In the genomic region with DNA sequence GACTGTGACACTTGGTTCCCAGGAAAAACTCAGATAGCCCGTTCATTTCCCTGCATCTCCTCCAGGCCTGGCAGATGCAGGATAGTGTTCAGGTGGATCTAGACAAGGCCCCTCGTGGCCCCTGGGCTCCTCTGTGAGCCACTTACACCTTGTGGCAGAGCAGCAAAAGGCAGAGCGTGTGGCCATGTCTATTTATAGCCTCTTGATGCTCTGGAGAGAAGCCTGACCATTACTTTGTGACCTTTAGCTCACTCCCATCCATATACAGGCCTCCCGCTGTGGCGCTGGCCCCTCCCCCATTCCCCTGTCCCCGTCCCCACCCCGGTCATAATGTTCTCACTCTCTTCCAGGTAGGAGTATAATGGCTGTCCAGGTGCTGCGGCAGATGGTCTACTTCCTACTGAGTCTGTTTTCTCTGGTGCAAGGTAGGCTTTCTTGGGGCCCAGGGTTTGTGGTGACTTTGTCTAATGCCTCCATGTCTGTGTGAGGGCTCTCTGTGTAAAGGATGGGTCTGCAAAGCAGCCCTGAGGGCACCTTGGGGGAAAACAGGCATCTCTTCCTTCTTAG, we compare ENCODE assay signal across 10 mouse cellular contexts. TPM values are rescaled to one million over a fixed set of nuclear protein-coding genes. Genes with fewer than 3 reads are reported as not detected.
DNase-seq lines count a peak whose midpoint lies in the region; ATAC-seq and TF ChIP-seq lines count a peak whose summit lies in the region.
"Had no signal": no experiment of that assay in that cellular context is flagged by ENCODE, and none has a peak within 500 bp of the region (broad histone marks: within the 10 kb centered on the region; RNA-seq: fewer than 3 reads in every experiment).

No protein-coding gene starts in this region.

- no peaks in the 10 kb centered on the region for H3K27me3 ChIP-seq in heart, embryonic 14.5 days (ENCODE audit: control insufficient read depth, insufficient read depth, low read length)
- H3K27me3 ChIP-seq in E14TG2a.4 (ENCODE audit: insufficient read depth, low read length): no peaks in the 10 kb centered on the region
- H3K27me3 ChIP-seq in forebrain, embryonic 12.5 days: no peaks in the 10 kb centered on the region
- no peaks in the 10 kb centered on the region for H3K27me3 ChIP-seq in intestine, embryonic 16.5 days (replicated peaks; ENCODE audit: control insufficient read depth, insufficient read depth, low read length)

- TF ChIP-seq CTCF in E14TG2a.4 (conservative IDR thresholded peaks at IDR 0.05; ENCODE audit: low read length): no peak

- WGBS in heart, embryonic 14.5 days: 19% methylated on average over 8 of the region's 8 CpGs
- WGBS in forebrain, embryonic 12.5 days: 68% methylated on average over 8 of the region's 8 CpGs
- 34% methylated on average over 8 of the region's 8 CpGs for WGBS in intestine, embryonic 16.5 days

- intact Hi-C loops in heart, postnatal 14 days (cut with DNase I): loop anchor here (5.0 kb wide), 2 partner anchors 125 to 200 kb away; partner anchors contain the start of genes Dok4 and Kifc3

- no peak overlapping the region for H3K4me3 ChIP-seq in heart, embryonic 14.5 days (ENCODE audit: control insufficient read depth in 1 of 2, insufficient read depth in 1 of 2, low read depth in 1 of 2, low read length in 2 of 2)
- H3K4me3 ChIP-seq in E14TG2a.4 (replicated peaks; ENCODE audit: low read length): peak overlapping the region; percentile 13; the same call in 1 of the 2 replicates
- H3K4me3 ChIP-seq in forebrain, embryonic 12.5 days (replicated peaks): no peak overlapping the region
- H3K4me3 ChIP-seq in intestine, embryonic 16.5 days (ENCODE audit: low read length): no peak overlapping the region

- peak overlapping the region; percentile 4 to 31; a peak in 3 of 4 replicates for H3K27ac ChIP-seq in heart, embryonic 14.5 days (replicated peaks in 1 of 2; ENCODE audit: control insufficient read depth in 1 of 2, insufficient read depth in 1 of 2, low read depth in 2 of 2, low read length in 2 of 2)
- H3K27ac ChIP-seq in forebrain, embryonic 12.5 days: no peak overlapping the region
- peak overlapping the region; percentile 38; the same call in 1 of the 2 replicates for H3K27ac ChIP-seq in intestine, embryonic 16.5 days (ENCODE audit: low read length)

- peaks cover 24 to 25% of the 10 kb centered on the region in 2 experiments for H3K4me1 ChIP-seq in heart, embryonic 14.5 days (ENCODE audit: control insufficient read depth in 2 of 2, insufficient read depth in 2 of 2, low read length in 2 of 2)
- H3K4me1 ChIP-seq in E14TG2a.4 (replicated peaks; ENCODE audit: low read depth, low read length): peaks cover 52% of the 10 kb centered on the region
- H3K4me1 ChIP-seq in forebrain, embryonic 12.5 days: peaks cover 52% of the 10 kb centered on the region
- peaks cover 26% of the 10 kb centered on the region for H3K4me1 ChIP-seq in intestine, embryonic 16.5 days (ENCODE audit: control insufficient read depth, insufficient read depth, low read length)

- no peaks in the 10 kb centered on the region for H3K36me3 ChIP-seq in heart, embryonic 14.5 days (ENCODE audit: control insufficient read depth, insufficient read depth, low read length)
- H3K36me3 ChIP-seq in E14TG2a.4 (ENCODE audit: insufficient read depth, low read length): no peaks in the 10 kb centered on the region
- peaks cover 54% of the 10 kb centered on the region for H3K36me3 ChIP-seq in forebrain, embryonic 12.5 days (replicated peaks)
- no peaks in the 10 kb centered on the region for H3K36me3 ChIP-seq in intestine, embryonic 16.5 days (ENCODE audit: control insufficient read depth, insufficient read depth, low read length)

- no peaks in the 10 kb centered on the region for H3K9me3 ChIP-seq in heart, embryonic 14.5 days (ENCODE audit: control insufficient read depth, low read length)
- no peaks in the 10 kb centered on the region for H3K9me3 ChIP-seq in E14TG2a.4 (ENCODE audit: low read length)
- no peaks in the 10 kb centered on the region for H3K9me3 ChIP-seq in forebrain, embryonic 12.5 days
- H3K9me3 ChIP-seq in intestine, embryonic 16.5 days (ENCODE audit: control insufficient read depth, low read length): no peaks in the 10 kb centered on the region

- peak overlapping the region; percentile 34 for H3K4me2 ChIP-seq in heart, embryonic 14.5 days (ENCODE audit: low read length)
- peak overlapping the region; percentile 15; the same call in 1 of the 2 replicates for H3K4me2 ChIP-seq in forebrain, embryonic 12.5 days
- H3K4me2 ChIP-seq in intestine, embryonic 16.5 days (ENCODE audit: low read depth, low read length): no peak overlapping the region

- DNase-seq in heart, postnatal 14 days: no peak
- DNase-seq in urinary bladder, adult 2 months (ENCODE audit: low spot score): no peak
- no peak for DNase-seq in thymus, postnatal 10 days (ENCODE audit: low spot score in 2 of 2)

- ATAC-seq in heart, embryonic 14.5 days (ENCODE audit: insufficient number of reproducible peaks, insufficient read depth, low FRiP score, low read depth): peak; percentile 40; the same call in 1 of the 2 replicates
- ATAC-seq in forebrain, embryonic 12.5 days (ENCODE audit: low FRiP score): no peak
- peak; percentile 22; the same call in 1 of the 2 replicates for ATAC-seq in intestine, embryonic 16.5 days
- ATAC-seq in inflammation-experienced regulatory T-cells, adult 6 months: no peak

- H3K9ac ChIP-seq in heart, embryonic 14.5 days (ENCODE audit: low read length): no peak overlapping the region
- H3K9ac ChIP-seq in forebrain, embryonic 12.5 days: no peak overlapping the region
- 0 out of 2 replicates have a peak overlapping the region, but pooled peaks have one; percentile 39 for H3K9ac ChIP-seq in intestine, embryonic 16.5 days (ENCODE audit: low read depth, low read length)

RNA-seq across cellular contexts. Expression of gene Adgrg3, which starts 15.3 kb away (rescaled TPM):
- polyA plus RNA-seq in heart, embryonic 14.5 days (2014; fragmentation: Nextera tagmentation; extraction: Ambion mirVana): 3.4 and 3.7 TPM in 2 replicates
- 1 to 10 TPM; 1.5 TPM for total RNA-seq in heart, postnatal 14 days (2021)
- polyA plus RNA-seq in forebrain, embryonic 12.5 days (2016; fragmentation: Nextera tagmentation; extraction: Ambion mirVana): 1.7 and 2.4 TPM in 2 replicates
- polyA plus RNA-seq in intestine, embryonic 16.5 days (2015; fragmentation: Nextera tagmentation; extraction: Ambion mirVana): 3.0 and 3.6 TPM in 2 replicates
- 4.9 and 6.3 TPM in 2 replicates for polyA plus RNA-seq in urinary bladder, adult 2 months (2012; rRNA removed)
- under 1 TPM in 2 of 3 experiments, not detected in 1; 0.24 to 0.26 TPM for polyA plus RNA-seq in inflammation-experienced regulatory T-cells, adult 6 months (2017; shearing (Covaris generic))
- total RNA-seq: MEL had no signal

RNA-seq across cellular contexts. Expression of gene Adgrg1, which starts 27.6 kb away (rescaled TPM):
- polyA plus RNA-seq in heart, embryonic 14.5 days (2014; fragmentation: Nextera tagmentation; extraction: Ambion mirVana): 2.7 and 2.9 TPM in 2 replicates
- 10 to 100 TPM; 59.3 to 73.3 TPM for total RNA-seq in heart, postnatal 14 days (2021)
- 180 and 222 TPM in 2 replicates for polyA plus RNA-seq in forebrain, embryonic 12.5 days (2016; fragmentation: Nextera tagmentation; extraction: Ambion mirVana)
- polyA plus RNA-seq in intestine, embryonic 16.5 days (2015; fragmentation: Nextera tagmentation; extraction: Ambion mirVana): 24.4 and 26.8 TPM in 2 replicates
- polyA plus RNA-seq in urinary bladder, adult 2 months (2012; rRNA removed): 47.4 and 52.8 TPM in 2 replicates
- 1 to 10 TPM in 2 of 3 experiments, under 1 TPM in 1; 0.52 to 5.5 (median 4.5) TPM for polyA plus RNA-seq in inflammation-experienced regulatory T-cells, adult 6 months (2017; shearing (Covaris generic))

RNA-seq across cellular contexts. Expression of gene Drc7, which starts 52.7 kb away (rescaled TPM):
- polyA plus RNA-seq in heart, embryonic 14.5 days (2014; fragmentation: Nextera tagmentation; extraction: Ambion mirVana): not detected in 2 replicates
- total RNA-seq in heart, postnatal 14 days (2021): under 1 TPM in 1 of 2 experiments, not detected in 1; 0.31 TPM
- polyA plus RNA-seq in forebrain, embryonic 12.5 days (2016; fragmentation: Nextera tagmentation; extraction: Ambion mirVana): 0.26 and 0.38 TPM in 2 replicates
- polyA plus RNA-seq in intestine, embryonic 16.5 days (2015; fragmentation: Nextera tagmentation; extraction: Ambion mirVana): 0.07 TPM in 1 of 2 replicates, not detected in the other
- 0.04 TPM in 1 of 2 replicates, not detected in the other for polyA plus RNA-seq in urinary bladder, adult 2 months (2012; rRNA removed)
- polyA plus RNA-seq in inflammation-experienced regulatory T-cells, adult 6 months (2017; shearing (Covaris generic)): not detected
- total RNA-seq: gastrocnemius, postnatal 14 days had no signal

Comparison
In these comparisons a context has a peak if more than half of its experiments do, and no peak if none do; other contexts are left out.
1. ATAC-seq: peak in heart, embryonic 14.5 days (single experiment) and intestine, embryonic 16.5 days (single experiment); none in forebrain, embryonic 12.5 days (single experiment) and inflammation-experienced regulatory T-cells, adult 6 months (single experiment).